Mouse (Mus musculus) hindbrain, postnatal 0 days (tissue): ENCODE data around the gene Tmem236. TPM values are rescaled to one million over a fixed set of nuclear protein-coding genes. Genes with fewer than 3 reads are reported as not detected.

ENCODE experiments used
- ATAC-seq: fragments of 200-750 bp; cut with Nextera tagmentation; 2 replicates; pipeline ENCODE4 v1.8.0; 2017; ENCODE audit warnings: mild to moderate bottlenecking, moderate TSS enrichment, moderate library complexity
- DNase-seq: peaks from one replicate; pipeline ENCODE4 v3.0.0-alpha.2; 2015; ENCODE audit warnings: low spot score
- H3K27ac ChIP-seq: fragments of 300-500 bp; sonication (generic); 2 replicates; pipeline ENCODE4 v1.5.1; 2014; ENCODE audit warnings: mild to moderate bottlenecking
- H3K27me3 ChIP-seq: fragments of 300-500 bp; sonication (generic); 2 replicates; pipeline ENCODE4 v1.6.1; 2014; ENCODE audit warnings: low read length, mixed read lengths; ENCODE audit not compliant: insufficient read depth
- H3K36me3 ChIP-seq: fragments of 300-500 bp; sonication (generic); 2 replicates; pipeline ENCODE4 v1.6.1; 2014; ENCODE audit warnings: low read length, mixed read lengths; ENCODE audit not compliant: insufficient read depth
- H3K4me1 ChIP-seq: fragments of 300-500 bp; sonication (generic); 2 replicates; pipeline ENCODE4 v1.6.1; 2014; ENCODE audit warnings: antibody characterized with exemption, low read length, mixed read lengths; ENCODE audit not compliant: insufficient read depth
- H3K4me2 ChIP-seq: fragments of 300-500 bp; sonication (generic); 2 replicates; pipeline ENCODE4 v1.6.1; 2014; ENCODE audit warnings: low read depth, mild to moderate bottlenecking, low read length, moderate library complexity, mixed read lengths
- H3K4me3 ChIP-seq: fragments of 300-500 bp; sonication (generic); 2 replicates; pipeline ENCODE4 v1.5.1; 2014; ENCODE audit warnings: low read length
- H3K9ac ChIP-seq: fragments of 300-500 bp; sonication (generic); replicated peaks from 2 replicates; pipeline ENCODE4 v1.6.1; 2014; ENCODE audit warnings: mild to moderate bottlenecking, low read length, moderate library complexity, mixed read lengths
- H3K9me3 ChIP-seq: fragments of 300-500 bp; sonication (generic); 2 replicates; pipeline ENCODE4 v1.6.1; 2016; ENCODE audit warnings: low read length, mixed read lengths
- CTCF ChIP-seq: IDR thresholded peaks from 2 replicates; pipeline ENCODE4 v1.5.1; 2016; ENCODE audit warnings: antibody characterized with exemption, control low read depth, low read depth
- WGBS: fragments of 180-500 bp; shearing (Covaris S2); extraction: QIAGEN DNeasy Blood & Tissue Kit; methylation state at CpG from one replicate; pipeline ENCODE4 v1.1.7; 2014; 5-methylcytosine and 5-hydroxymethylcytosine counted together
- polyA plus RNA-seq: library from polyadenylated mRNA; unstranded; fragments of >200 nt; fragmentation: Nextera tagmentation; extraction: Ambion mirVana; gene quantifications from 2 replicates; pipeline ENCODE4 v1.2.1, GENCODE M21; 2015
- total RNA-seq: library from RNA; depleted of rRNA; stranded (reverse); fragments of >200 nt; gene quantifications from 2 replicates; pipeline ENCODE4 v1.2.3, GENCODE M21; 2014

Gene Tmem236
- total and polyA plus RNA-seq, 2 experiments from 2014 or later: 0.10 to 0.25 TPM

- no peak; the same call in 1 of the 2 replicates for ATAC-seq
- TF ChIP-seq CTCF: no peak
- peaks cover 21% of the 10 kb centered on the region for H3K36me3 ChIP-seq
- H3K9me3 ChIP-seq: no peaks in the 10 kb centered on the region
- H3K4me3 ChIP-seq: no peak overlapping the region
- no peaks in the 10 kb centered on the region for H3K4me1 ChIP-seq
- no peak for DNase-seq
- no peak overlapping the region for H3K4me2 ChIP-seq
- 77% methylated on average over 6 of the region's 6 CpGs for WGBS
- H3K9ac ChIP-seq: no peak overlapping the region
- no peaks in the 10 kb centered on the region for H3K27me3 ChIP-seq
- no peak overlapping the region for H3K27ac ChIP-seq
Measured at GRCm38 (mm10) chr2:14139590-14139989, 34.7 kb upstream of the Tmem236 start.

- Histone ChIP-seq H3K27ac (no peak overlapping the region), H3K27me3 (no peaks in the 10 kb centered on the region), H3K4me1 (no peaks in the 10 kb centered on the region), H3K9ac (no peak overlapping the region), H3K9me3 (no peaks in the 10 kb centered on the region), H3K4me3 (no peak overlapping the region), H3K36me3 (peaks cover 24% of the 10 kb centered on the region), H3K4me2 (no peak overlapping the region)
- DNase-seq (no peak), ATAC-seq (no peak)
- TF ChIP-seq CTCF: no peak
- 35% methylated on average over 2 of the region's 2 CpGs for WGBS
Measured at GRCm38 (mm10) chr2:14140044-14140443, 34.3 kb upstream of the Tmem236 start.

- Histone ChIP-seq H3K27ac (no peak overlapping the region), H3K27me3 (no peaks in the 10 kb centered on the region), H3K36me3 (peaks cover 17% of the 10 kb centered on the region), H3K9ac (no peak overlapping the region), H3K4me3 (no peak overlapping the region), H3K4me2 (no peak overlapping the region), H3K4me1 (no peaks in the 10 kb centered on the region), H3K9me3 (no peaks in the 10 kb centered on the region)
- ATAC-seq: no peak
- 79% methylated on average over 3 of the region's 3 CpGs for WGBS
- TF ChIP-seq CTCF: no peak
- DNase-seq: no peak
Measured at GRCm38 (mm10) chr2:14145311-14145710, 29.0 kb upstream of the Tmem236 start.

GRCm38 (mm10) chr2:14146913-14147312, 27.4 kb upstream of the Tmem236 start:
- Histone ChIP-seq H3K9ac (no peak overlapping the region), H3K4me3 (no peak overlapping the region), H3K9me3 (no peaks in the 10 kb centered on the region), H3K4me1 (no peaks in the 10 kb centered on the region), H3K27me3 (no peaks in the 10 kb centered on the region), H3K27ac (no peak overlapping the region), H3K4me2 (no peak overlapping the region), H3K36me3 (peaks cover 16% of the 10 kb centered on the region)
- 84% methylated on average over 2 of the region's 2 CpGs for WGBS
- DNase-seq (peak; percentile 33), ATAC-seq (no peak; the same call in 1 of the 2 replicates)
- TF ChIP-seq CTCF: peak; percentile 67

GRCm38 (mm10) chr2:14150829-14151228, 23.5 kb upstream of the Tmem236 start:
- WGBS: 98% methylated on average over 2 of the region's 2 CpGs
- no peak overlapping the region for H3K4me3 ChIP-seq
- no peak overlapping the region for H3K9ac ChIP-seq
- peak; percentile 58 for TF ChIP-seq CTCF
- no peaks in the 10 kb centered on the region for H3K27me3 ChIP-seq
- no peaks in the 10 kb centered on the region for H3K9me3 ChIP-seq
- ATAC-seq (peak; percentile 28; the same call in 1 of the 2 replicates), DNase-seq (peak; percentile 50)
- H3K4me2 ChIP-seq: no peak overlapping the region
- H3K36me3 ChIP-seq: no peaks in the 10 kb centered on the region
- no peak overlapping the region for H3K27ac ChIP-seq
- H3K4me1 ChIP-seq: no peaks in the 10 kb centered on the region

DNA sequence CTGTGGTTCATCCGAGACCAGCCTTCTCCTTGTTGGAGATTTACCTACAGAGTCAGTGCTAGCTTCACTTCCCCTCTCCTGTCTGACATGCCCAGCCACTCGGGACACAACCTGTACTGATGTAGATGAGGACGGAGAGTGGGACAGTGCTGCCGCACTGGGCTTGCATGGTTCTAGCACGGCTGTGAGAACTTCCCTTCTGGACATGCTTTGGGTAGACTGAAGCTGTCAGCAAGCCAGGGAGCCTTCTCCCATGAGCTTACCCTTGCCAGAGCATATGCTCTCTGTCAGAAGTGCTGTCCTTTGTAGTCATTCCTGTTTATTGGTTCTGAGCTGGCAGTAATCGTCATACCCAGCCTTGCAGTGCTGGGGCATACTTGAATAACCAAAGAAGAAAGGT, 22.5 kb upstream of the Tmem236 start:
- no peaks in the 10 kb centered on the region for H3K4me1 ChIP-seq
- H3K9me3 ChIP-seq: no peaks in the 10 kb centered on the region
- no peaks in the 10 kb centered on the region for H3K36me3 ChIP-seq
- no peaks in the 10 kb centered on the region for H3K27me3 ChIP-seq
- 85% methylated on average over 6 of the region's 6 CpGs for WGBS
- no peak overlapping the region for H3K4me2 ChIP-seq
- DNase-seq (no peak), ATAC-seq (peak; percentile 21; the same call in 1 of the 2 replicates)
- TF ChIP-seq CTCF: no peak
- H3K4me3 ChIP-seq: no peak overlapping the region
- no peak overlapping the region for H3K9ac ChIP-seq
- no peak overlapping the region for H3K27ac ChIP-seq

GRCm38 (mm10) chr2:14159047-14159446, 15.3 kb upstream of the Tmem236 start:
- H3K27me3 ChIP-seq: no peaks in the 10 kb centered on the region
- no peak overlapping the region for H3K9ac ChIP-seq
- H3K4me2 ChIP-seq: no peak overlapping the region
- TF ChIP-seq CTCF: no peak
- H3K9me3 ChIP-seq: no peaks in the 10 kb centered on the region
- no peaks in the 10 kb centered on the region for H3K36me3 ChIP-seq
- DNase-seq (no peak), ATAC-seq (0 out of 2 replicates have a peak, but pooled peaks have one; percentile 15)
- no peak overlapping the region for H3K4me3 ChIP-seq
- H3K4me1 ChIP-seq: no peaks in the 10 kb centered on the region
- H3K27ac ChIP-seq: no peak overlapping the region
- WGBS: 81% methylated on average over 3 of the region's 3 CpGs
